Mouse (Mus musculus): Measurements from ENCODE around the gene Zmynd10.

GRCm38 (mm10) chr9:107543299-107543698 lies 3.8 kb upstream of the Zmynd10 start:
- no peak for TF ChIP-seq CTCF (conservative IDR thresholded peaks at IDR 0.05; ENCODE audit: insufficient read depth, insufficient read length, low read depth, low read length)
- TF ChIP-seq POLR2A (IDR thresholded peaks at IDR 0.05; ENCODE audit: low read depth, low read length), result no peak
